Mouse (Mus musculus) myocyte (in vitro differentiated cells): Measurements from ENCODE around the gene 4931406P16Rik. TPM values are rescaled to one million over a fixed set of nuclear protein-coding genes. Genes with fewer than 3 reads are reported as not detected.

Experiments used
- H3K27me3 ChIP-seq: one replicate; pipeline ENCODE4 v1.6.1; 2011; ENCODE audit not compliant: control insufficient read depth, insufficient read depth, insufficient read length
- H3K36me3 ChIP-seq: one replicate; pipeline ENCODE4 v1.6.1; 2011; ENCODE audit not compliant: control insufficient read depth, insufficient read depth
- H3K4me2 ChIP-seq: one replicate; pipeline ENCODE4 v1.6.1; 2011; ENCODE audit warnings: low read depth, control low read depth
- H3K4me3 ChIP-seq: one replicate; pipeline ENCODE4 v1.5.1; 2011; ENCODE audit warnings: mild to moderate bottlenecking, control low read depth, moderate library complexity
- H3K79me2 ChIP-seq: one replicate; pipeline ENCODE4 v1.6.1; 2011; ENCODE audit not compliant: control insufficient read depth, insufficient read depth
- H3ac ChIP-seq: one replicate; pipeline ENCODE4 v1.6.1; 2011; ENCODE audit not compliant: control insufficient read depth, insufficient read length
- CEBPB ChIP-seq: IDR thresholded peaks from 2 replicates; pipeline ENCODE4 v1.6.1; 2011; ENCODE audit warnings: mild to moderate bottlenecking, moderate library complexity; ENCODE audit not compliant: poor library complexity, insufficient read depth, severe bottlenecking
- E2F4 ChIP-seq: IDR thresholded peaks from one replicate; pipeline ENCODE4 v1.6.1; 2011; ENCODE audit warnings: mild to moderate bottlenecking, control low read depth, moderate library complexity; ENCODE audit not compliant: insufficient read depth
- MAX ChIP-seq: IDR thresholded peaks from one replicate; pipeline ENCODE4 v1.6.1; 2011; ENCODE audit warnings: low read depth, mild to moderate bottlenecking, control low read depth
- MYOD1 ChIP-seq, 3 experiments: IDR thresholded peaks; one replicate each; pipeline ENCODE4 v1.6.1; 2011; ENCODE audit warnings: control low read depth in 2 of 3, low read depth in 2 of 3, mild to moderate bottlenecking in 2 of 3, moderate library complexity in 1 of 3; ENCODE audit not compliant: insufficient read length in 2 of 3, control insufficient read depth in 1 of 3
- MYOG ChIP-seq, 3 experiments: IDR thresholded peaks; one replicate each; pipeline ENCODE4 v1.6.1; 2011; ENCODE audit warnings: control low read depth in 2 of 3, low read depth in 2 of 3, mild to moderate bottlenecking in 2 of 3; ENCODE audit not compliant: insufficient read length in 2 of 3, control insufficient read depth in 1 of 3, insufficient read depth in 1 of 3
- POLR2A ChIP-seq: IDR thresholded peaks from one replicate; pipeline ENCODE4 v1.6.1; 2011; ENCODE audit warnings: low read depth, mild to moderate bottlenecking, control low read depth, moderate library complexity; ENCODE audit not compliant: insufficient read length
- POLR2AphosphoS2 ChIP-seq: IDR thresholded peaks from one replicate; pipeline ENCODE4 v1.6.1; 2011; ENCODE audit warnings: low read depth, control low read depth; ENCODE audit not compliant: insufficient read length
- REST ChIP-seq: IDR thresholded peaks from one replicate; pipeline ENCODE4 v1.6.1; 2011; ENCODE audit warnings: mild to moderate bottlenecking, control low read depth, moderate library complexity; ENCODE audit not compliant: insufficient read depth, insufficient read length
- SRF ChIP-seq: IDR thresholded peaks from one replicate; pipeline ENCODE4 v1.6.1; 2011; ENCODE audit warnings: low read depth; ENCODE audit not compliant: control insufficient read depth, insufficient read length
- TCF12 ChIP-seq: IDR thresholded peaks from one replicate; pipeline ENCODE4 v1.6.1; 2011; ENCODE audit warnings: mild to moderate bottlenecking, control low read depth; ENCODE audit not compliant: poor library complexity, insufficient read depth, severe bottlenecking
- TCF3 ChIP-seq: IDR thresholded peaks from one replicate; pipeline ENCODE4 v1.6.1; 2011; ENCODE audit warnings: low read depth, control low read depth; ENCODE audit not compliant: insufficient read length
- USF1 ChIP-seq: IDR thresholded peaks from one replicate; pipeline ENCODE4 v1.6.1; 2011; ENCODE audit warnings: low read depth, mild to moderate bottlenecking, control low read depth, moderate library complexity
- polyA plus RNA-seq: library from polyadenylated mRNA; unstranded; fragments of >200 nt; fragmentation: generic; extraction: Trizol; gene quantifications from one replicate; pipeline ENCODE4 v1.2.1, GENCODE M21; 2012; ENCODE audit warnings: missing spikeins

The 4931406P16Rik gene
- polyA plus RNA-seq, 1 experiment = 14.5 TPM

GRCm38 (mm10) chr7:34324005-34324404 is 10.7 kb upstream of the 4931406P16Rik start:
- H3K36me3 ChIP-seq = no peaks in the 10 kb centered on the region
- no peak overlapping the region for H3K4me2 ChIP-seq
- H3ac ChIP-seq = no peak overlapping the region
- TF ChIP-seq REST (no peak), POLR2AphosphoS2 (no peak), E2F4 (no peak), TCF12 (no peak), MAX (no peak)
- no peaks in the 10 kb centered on the region for H3K27me3 ChIP-seq
- no peaks in the 10 kb centered on the region for H3K79me2 ChIP-seq
- H3K4me3 ChIP-seq = no peak overlapping the region

DNA sequence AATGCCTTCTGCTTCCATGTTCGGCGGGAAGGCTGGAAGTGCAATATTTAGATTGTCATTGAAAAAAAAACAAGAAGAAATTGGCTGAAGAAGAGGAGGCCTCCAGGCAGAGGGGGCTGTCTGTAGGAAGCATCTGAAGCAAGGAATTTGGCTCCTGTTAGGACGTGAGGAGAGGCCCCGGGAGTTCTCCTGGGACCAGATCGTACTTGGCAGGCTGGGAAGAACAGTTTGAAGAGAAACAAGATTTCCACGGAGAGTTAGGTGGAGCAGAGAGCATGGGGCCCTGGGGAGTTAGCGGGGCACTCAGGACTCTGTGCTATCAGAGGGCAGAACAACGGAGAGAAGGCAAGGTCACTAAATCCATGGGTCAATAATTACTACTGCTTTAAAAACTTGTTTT is 10.0 kb upstream of the 4931406P16Rik start:
- Histone ChIP-seq H3K36me3 (no peaks in the 10 kb centered on the region), H3K4me3 (no peak overlapping the region), H3K4me2 (no peak overlapping the region), H3K79me2 (no peaks in the 10 kb centered on the region), H3ac (no peak overlapping the region), H3K27me3 (no peaks in the 10 kb centered on the region)
- TF ChIP-seq USF1 = no peak
- no peak for TF ChIP-seq POLR2A
- no peak for TF ChIP-seq E2F4
- TF ChIP-seq SRF = no peak
- TF ChIP-seq MAX = no peak
- TF ChIP-seq MYOD1 (IDR thresholded peaks at IDR 0.05; ENCODE audit: control insufficient read depth in 1 of 3, insufficient read length in 2 of 3, low read depth in 2 of 3) = no peak
- TF ChIP-seq REST = no peak
- TF ChIP-seq TCF12 = no peak
- TF ChIP-seq CEBPB = no peak
- no peak for TF ChIP-seq TCF3
- TF ChIP-seq POLR2AphosphoS2 = no peak
- TF ChIP-seq MYOG (IDR thresholded peaks at IDR 0.05; ENCODE audit: control insufficient read depth in 1 of 3, insufficient read depth in 1 of 3, insufficient read length in 2 of 3, low read depth in 2 of 3) = no peak

DNA sequence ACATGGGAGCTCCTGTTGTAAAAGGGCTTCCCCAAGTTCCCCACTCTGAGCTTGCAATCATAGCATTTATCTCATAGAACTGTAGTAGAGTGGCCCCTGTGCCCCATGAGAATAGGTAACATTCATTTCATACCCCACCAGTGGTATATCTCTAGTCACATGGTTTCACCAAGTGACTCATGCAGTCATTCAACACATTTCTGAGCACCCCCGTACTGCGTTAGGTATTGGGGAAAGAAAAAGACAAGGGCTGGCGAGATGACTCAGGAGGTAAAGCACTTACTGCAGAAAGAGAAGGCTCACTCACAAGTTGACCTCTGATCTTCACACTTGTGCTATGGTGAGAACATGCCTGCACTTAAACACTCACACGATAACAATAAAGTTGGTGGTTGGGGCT is 8.6 kb upstream of the 4931406P16Rik start:
- Histone ChIP-seq H3K4me2 (no peak overlapping the region), H3K36me3 (no peaks in the 10 kb centered on the region), H3K4me3 (no peak overlapping the region), H3K27me3 (no peaks in the 10 kb centered on the region), H3K79me2 (no peaks in the 10 kb centered on the region), H3ac (no peak overlapping the region)
- peak; percentile 66 for TF ChIP-seq USF1
- no peak for TF ChIP-seq POLR2AphosphoS2
- no peak for TF ChIP-seq TCF3
- TF ChIP-seq MYOD1 (IDR thresholded peaks at IDR 0.05; ENCODE audit: control insufficient read depth in 1 of 3, insufficient read length in 2 of 3, low read depth in 2 of 3) = no peak
- no peak for TF ChIP-seq MAX

GRCm38 (mm10) chr7:34321119-34321518 is 7.8 kb upstream of the 4931406P16Rik start:
- TF ChIP-seq CEBPB (no peak), MYOG (IDR thresholded peaks at IDR 0.05; ENCODE audit: control insufficient read depth in 1 of 3, insufficient read depth in 1 of 3, insufficient read length in 2 of 3, low read depth in 2 of 3) (peak in 1 of 3 experiments; percentile 8)
- H3K27me3 ChIP-seq = no peaks in the 10 kb centered on the region

DNA sequence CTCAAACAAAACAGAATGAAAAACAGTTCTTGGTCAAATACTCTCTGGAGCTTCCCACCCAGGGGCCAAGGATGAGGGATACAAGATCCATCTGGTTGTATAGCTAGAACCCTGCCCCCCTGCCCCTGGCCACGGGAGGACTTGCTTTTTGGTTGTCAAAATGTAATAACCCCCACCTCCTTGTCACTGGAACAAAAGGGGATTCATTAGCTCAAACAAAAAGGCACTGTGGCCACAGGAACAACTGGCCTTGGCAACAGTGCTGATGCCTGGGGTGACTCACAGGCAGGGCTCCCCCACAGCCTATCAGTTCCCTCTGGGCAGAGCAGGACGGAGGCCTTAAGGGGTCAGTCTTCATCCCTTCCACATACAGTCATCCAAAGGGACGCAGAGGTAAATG is 6.6 kb upstream of the 4931406P16Rik start:
- no peaks in the 10 kb centered on the region for H3K27me3 ChIP-seq
- TF ChIP-seq SRF = peak; percentile 67
- TF ChIP-seq TCF3 = no peak
- peak in 2 of 3 experiments; percentile 62 to 71 for TF ChIP-seq MYOD1 (IDR thresholded peaks at IDR 0.05; ENCODE audit: control insufficient read depth in 1 of 3, insufficient read length in 2 of 3, low read depth in 2 of 3)
- peak in 2 of 3 experiments; percentile 64 to 85 for TF ChIP-seq MYOG (IDR thresholded peaks at IDR 0.05; ENCODE audit: control insufficient read depth in 1 of 3, insufficient read depth in 1 of 3, insufficient read length in 2 of 3, low read depth in 2 of 3)
- TF ChIP-seq POLR2AphosphoS2 = no peak
- TF ChIP-seq REST = no peak
- peak; percentile 35 for TF ChIP-seq TCF12
- TF ChIP-seq E2F4 = no peak
- TF ChIP-seq MAX = no peak
- TF ChIP-seq CEBPB = no peak
- no peak for TF ChIP-seq POLR2A
- TF ChIP-seq USF1 = no peak
- peak overlapping the region; percentile 82 for H3K4me2 ChIP-seq
- H3K36me3 ChIP-seq = no peaks in the 10 kb centered on the region
- no peaks in the 10 kb centered on the region for H3K79me2 ChIP-seq
- H3K4me3 ChIP-seq = peak overlapping the region; percentile 15
- H3ac ChIP-seq = no peak overlapping the region

More at GRCm38 (mm10) chr7:34321119-34321518, 7.8 kb upstream of the 4931406P16Rik start:
- Histone ChIP-seq H3K36me3 (no peaks in the 10 kb centered on the region), H3K4me3 (peak overlapping the region; percentile 15), H3ac (no peak overlapping the region), H3K79me2 (no peaks in the 10 kb centered on the region), H3K4me2 (peak overlapping the region; percentile 82)
